Comparison of ENCODE assay signal across 25 mouse cellular contexts in the genomic region with DNA sequence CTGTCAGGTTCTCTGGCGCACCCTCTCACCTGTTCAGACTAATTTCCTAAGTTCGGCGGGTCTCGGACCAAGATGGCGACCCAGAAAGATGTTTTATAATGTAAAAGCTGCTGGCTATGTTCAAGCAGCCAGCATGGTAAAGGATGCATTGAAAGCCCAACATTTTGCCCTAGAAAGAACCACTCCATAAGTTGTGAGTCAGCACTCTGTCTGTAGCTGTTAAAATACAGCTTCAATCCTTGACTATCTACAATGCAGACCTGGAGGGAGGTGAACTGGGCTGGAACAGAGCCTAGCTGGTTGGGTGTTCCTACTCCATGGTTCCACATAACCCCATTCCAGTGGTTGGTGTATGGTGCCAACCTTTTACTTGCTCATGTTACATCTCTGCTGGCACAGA.
DNase-seq lines count a peak whose midpoint lies in the region; ATAC-seq lines count a peak whose summit lies in the region.
"Had no signal": no experiment of that assay in that cellular context is flagged by ENCODE, and none has a peak within 500 bp of the region (broad histone marks: within the 10 kb centered on the region; RNA-seq: fewer than 3 reads in every experiment).

No protein-coding gene starts in this region.

- ATAC-seq in hindbrain, embryonic 14.5 days (ENCODE audit: low FRiP score) = no peak
- ATAC-seq in hindbrain, embryonic 11.5 days (ENCODE audit: low FRiP score) = no peak
- ATAC-seq: activated CD4-positive, CD25-positive, alpha-beta regulatory T cell, adult 4 months; forebrain, embryonic 14.5 days; Patski had no signal

- H3K27me3 ChIP-seq in hindbrain, embryonic 14.5 days (ENCODE audit: control insufficient read depth, insufficient read depth, low read length) = no peaks in the 10 kb centered on the region
- no peaks in the 10 kb centered on the region for H3K27me3 ChIP-seq in hindbrain, embryonic 11.5 days (ENCODE audit: control insufficient read depth, insufficient read depth, low read length)
- H3K27me3 ChIP-seq: embryonic facial prominence, embryonic 13.5 days; embryonic facial prominence, embryonic 15.5 days; forebrain, embryonic 12.5 days; Patski had no signal

- no peak overlapping the region for H3K9ac ChIP-seq in hindbrain, embryonic 14.5 days
- H3K9ac ChIP-seq in hindbrain, embryonic 11.5 days (ENCODE audit: low read depth, low read length) = no peak overlapping the region
- H3K9ac ChIP-seq: embryonic facial prominence, embryonic 13.5 days; embryonic facial prominence, embryonic 15.5 days; forebrain, embryonic 12.5 days had no signal

- no peak overlapping the region for H3K27ac ChIP-seq in hindbrain, embryonic 14.5 days
- H3K27ac ChIP-seq in hindbrain, embryonic 11.5 days (ENCODE audit: low read depth, low read length) = no peak overlapping the region
- H3K27ac ChIP-seq: embryonic facial prominence, embryonic 13.5 days; embryonic facial prominence, embryonic 15.5 days; forebrain, embryonic 10.5 days; forebrain, embryonic 12.5 days had no signal

- no peak overlapping the region for H3K4me2 ChIP-seq in hindbrain, embryonic 14.5 days (replicated peaks)
- H3K4me2 ChIP-seq in hindbrain, embryonic 11.5 days (replicated peaks; ENCODE audit: low read depth, low read length) = no peak overlapping the region
- H3K4me2 ChIP-seq: embryonic facial prominence, embryonic 13.5 days; embryonic facial prominence, embryonic 15.5 days; forebrain, embryonic 12.5 days had no signal

- H3K36me3 ChIP-seq in hindbrain, embryonic 14.5 days (replicated peaks; ENCODE audit: control insufficient read depth, insufficient read depth) = no peaks in the 10 kb centered on the region
- H3K36me3 ChIP-seq in hindbrain, embryonic 11.5 days (ENCODE audit: control insufficient read depth, insufficient read depth, low read length) = no peaks in the 10 kb centered on the region
- H3K36me3 ChIP-seq: embryonic facial prominence, embryonic 13.5 days; embryonic facial prominence, embryonic 15.5 days; forebrain, embryonic 10.5 days; forebrain, embryonic 12.5 days; G1E had no signal

- WGBS in hindbrain, embryonic 14.5 days = 96% methylated on average over 5 of the region's 5 CpGs
- 86% methylated on average over 5 of the region's 5 CpGs for WGBS in hindbrain, embryonic 11.5 days

- no peak overlapping the region for H3K4me3 ChIP-seq in hindbrain, embryonic 14.5 days (replicated peaks; ENCODE audit: low read length)
- no peak overlapping the region for H3K4me3 ChIP-seq in hindbrain, embryonic 11.5 days (ENCODE audit: low read depth, low read length)
- H3K4me3 ChIP-seq: embryonic facial prominence, embryonic 13.5 days; embryonic facial prominence, embryonic 15.5 days; erythroblast, embryonic 14.5 days; forebrain, embryonic 10.5 days; forebrain, embryonic 12.5 days had no signal

- H3K9me3 ChIP-seq in hindbrain, embryonic 14.5 days (ENCODE audit: control insufficient read depth, low read length) = no peaks in the 10 kb centered on the region
- H3K9me3 ChIP-seq in hindbrain, embryonic 11.5 days (ENCODE audit: control insufficient read depth, low read length) = no peaks in the 10 kb centered on the region
- H3K9me3 ChIP-seq: embryonic facial prominence, embryonic 13.5 days; embryonic facial prominence, embryonic 15.5 days; forebrain, embryonic 10.5 days; forebrain, embryonic 12.5 days; G1E had no signal

- peak; percentile 16 for DNase-seq in hindbrain, embryonic 14.5 days (ENCODE audit: low spot score)
- no peak for DNase-seq in hindbrain, embryonic 11.5 days (ENCODE audit: low spot score)
- DNase-seq in ES-CJ7 (ENCODE audit: low read depth, low spot score) = peak; percentile 21
- DNase-seq in R1 (ENCODE audit: low read depth, low spot score) = peak; percentile 53
- no peak for DNase-seq in cerebellum, postnatal 25 days
- no peak for DNase-seq in left cerebral cortex, adult 9 months (ENCODE audit: low spot score in 2 of 2)
- no peak for DNase-seq in spleen, adult 18-20 months
- DNase-seq: adrenal gland, adult 8-10 months; adrenal gland, postnatal 14 days; adrenal gland, postnatal 36 days; cerebellum, adult 11-12 months; cerebellum, adult 2 months; cerebellum, adult 9-10 months; cerebellum, postnatal 10 days; cerebellum, postnatal 36 days; embryo, embryonic 11 days had no signal

- no peaks in the 10 kb centered on the region for H3K4me1 ChIP-seq in hindbrain, embryonic 14.5 days (replicated peaks; ENCODE audit: control insufficient read depth, insufficient read depth, low read length)
- H3K4me1 ChIP-seq in hindbrain, embryonic 11.5 days (replicated peaks; ENCODE audit: control insufficient read depth, insufficient read depth, low read length) = no peaks in the 10 kb centered on the region
- H3K4me1 ChIP-seq: embryonic facial prominence, embryonic 13.5 days; embryonic facial prominence, embryonic 15.5 days; forebrain, embryonic 10.5 days; forebrain, embryonic 12.5 days had no signal

Comparison
In these comparisons a context has a peak if more than half of its experiments do, and no peak if none do; other contexts are left out.
1. DNase-seq: peak in hindbrain, embryonic 14.5 days (single experiment), ES-CJ7 (single experiment) and R1 (single experiment); none in hindbrain, embryonic 11.5 days (single experiment), cerebellum, postnatal 25 days (0 of 2), left cerebral cortex, adult 9 months (0 of 2) and spleen, adult 18-20 months (0 of 2).